Mouse (Mus musculus): ENCODE measurements around the gene Arhgef10l.

DNA sequence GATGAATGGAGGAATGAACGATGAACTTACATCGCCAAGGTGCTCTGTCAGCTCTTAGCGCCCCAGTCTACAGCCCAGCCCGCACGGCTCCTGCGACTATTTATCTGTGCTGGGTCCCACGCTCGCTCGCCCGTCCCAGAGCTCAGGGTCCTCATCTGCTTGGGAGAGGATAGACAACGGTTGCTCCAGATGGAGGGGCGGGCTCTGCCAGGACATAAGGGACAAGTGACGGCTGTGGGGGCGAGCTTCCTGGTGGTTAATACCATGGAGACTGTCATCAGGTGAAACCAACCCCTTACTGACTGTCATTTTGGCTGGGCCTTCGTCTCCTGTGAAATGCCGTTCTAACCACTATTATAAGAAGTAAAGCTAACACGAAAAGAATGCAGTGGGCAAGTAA, 114.0 kb downstream of the Arhgef10l start:
- TF ChIP-seq CTCF (IDR thresholded peaks at IDR 0.05; ENCODE audit: low read depth) (no peak), EP300 (IDR thresholded peaks at IDR 0.05; ENCODE audit: low read depth) (no peak)

Data from liver, postnatal 0 days (tissue).